Mouse (Mus musculus) cerebellum, postnatal 14 days (tissue): ENCODE results near the gene Camkmt.
A peak's percentile ranks its signal among the peaks of the same experiment; 100 is the strongest.

Source experiments
- DNase-seq, 2 experiments: peaks; one replicate each; pipeline ENCODE4 v3.0.0; 2021; ENCODE audit warnings: mixed read lengths in 2 of 2

Camkmt gene

DNA sequence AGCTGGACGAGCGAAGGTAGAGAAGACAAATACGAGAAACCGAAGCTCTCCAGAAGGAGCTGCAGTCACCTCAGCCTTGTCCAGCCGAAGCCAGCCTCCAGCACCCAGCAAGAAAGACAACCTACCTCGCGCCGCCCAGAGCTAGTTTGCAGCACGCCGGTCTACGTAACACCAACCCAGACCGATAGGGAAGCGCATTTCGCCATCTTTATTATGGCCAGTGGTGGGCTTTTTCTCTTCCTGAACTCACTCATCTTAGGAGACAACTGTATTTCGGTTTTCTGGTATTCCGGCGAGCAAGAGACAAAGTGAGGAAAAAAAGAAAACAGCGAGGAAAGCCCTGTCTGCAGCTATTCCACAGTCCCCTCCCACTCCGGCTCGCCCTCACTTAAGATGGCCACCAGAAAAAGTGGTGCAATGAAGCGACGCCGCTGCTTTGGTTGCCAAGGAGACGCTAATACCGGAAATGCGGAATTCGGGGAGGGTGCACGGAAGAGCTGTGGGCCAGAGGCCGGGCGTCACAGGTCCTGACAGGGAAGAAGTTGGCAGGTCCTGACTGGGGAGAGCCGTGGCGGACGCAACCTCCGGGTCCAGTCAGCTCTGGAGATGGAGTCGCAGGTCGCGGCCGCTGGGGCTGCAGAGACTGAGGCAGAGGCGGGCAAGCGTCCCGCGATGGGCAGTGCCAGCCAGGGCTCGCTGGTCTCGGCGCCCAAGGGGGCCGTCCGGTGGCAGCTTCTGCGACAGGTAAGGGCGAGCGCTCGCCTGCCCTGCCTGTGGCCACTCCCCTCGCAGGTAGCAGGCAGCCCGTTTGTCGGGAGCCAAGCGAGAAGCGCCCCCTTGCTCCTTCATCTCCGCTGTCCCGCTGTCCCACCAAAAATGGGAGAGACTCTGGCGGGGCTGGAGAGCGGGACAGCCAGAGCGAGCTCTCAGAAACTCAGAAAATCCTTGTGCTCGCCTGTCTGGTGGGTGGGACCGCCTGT, at the start of gene Camkmt, which contains the start of gene Prepl:
Camkmt (plus strand) TSS at position 433 of the 980 bp plus-strand sequence.
Prepl (minus strand) TSS at position 122 of the 980 bp plus-strand sequence.
- DNase-seq, result peak; percentile 97

DNA sequence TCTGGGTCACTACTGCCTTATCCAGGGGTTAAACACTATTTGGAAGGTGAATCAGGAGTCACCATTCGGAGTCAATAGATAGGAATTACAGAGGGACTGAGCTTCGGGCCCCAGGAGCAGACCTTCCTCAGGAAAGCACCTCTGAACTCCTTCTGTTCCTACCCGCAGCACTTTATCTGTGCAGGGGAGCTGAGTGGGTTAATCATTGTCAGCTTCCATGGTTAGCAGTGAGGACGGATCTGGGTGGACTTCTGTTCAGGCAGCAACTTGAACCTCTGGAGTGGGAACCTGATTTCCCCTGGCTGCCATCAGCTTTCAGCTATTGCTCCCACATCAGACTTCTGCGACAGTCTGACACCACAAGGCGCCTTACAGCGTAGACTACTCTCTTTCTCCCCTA, 49.4 kb upstream of the Camkmt start:
- DNase-seq, result no peak

DNA sequence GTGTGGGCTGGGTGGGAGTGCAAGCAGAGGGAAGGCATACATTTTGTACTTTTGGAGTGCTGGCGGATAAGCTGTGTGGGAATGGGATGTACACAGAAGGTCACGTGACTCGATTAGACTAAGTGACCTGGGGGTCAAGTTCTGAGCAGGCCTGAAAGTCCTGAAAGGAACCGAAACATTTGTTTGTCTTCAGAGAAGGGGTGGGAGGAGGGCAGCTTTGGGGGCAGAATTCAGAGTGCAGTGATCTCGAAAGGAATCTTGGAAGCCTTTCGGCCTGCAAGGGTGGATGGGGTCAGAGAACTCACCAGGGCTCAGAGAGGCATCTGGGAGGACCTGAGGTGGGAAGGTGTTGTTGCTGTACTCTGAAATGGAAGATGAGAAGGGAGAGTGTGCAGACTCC, 47.9 kb upstream of the Camkmt start:
- no peak for DNase-seq

DNA sequence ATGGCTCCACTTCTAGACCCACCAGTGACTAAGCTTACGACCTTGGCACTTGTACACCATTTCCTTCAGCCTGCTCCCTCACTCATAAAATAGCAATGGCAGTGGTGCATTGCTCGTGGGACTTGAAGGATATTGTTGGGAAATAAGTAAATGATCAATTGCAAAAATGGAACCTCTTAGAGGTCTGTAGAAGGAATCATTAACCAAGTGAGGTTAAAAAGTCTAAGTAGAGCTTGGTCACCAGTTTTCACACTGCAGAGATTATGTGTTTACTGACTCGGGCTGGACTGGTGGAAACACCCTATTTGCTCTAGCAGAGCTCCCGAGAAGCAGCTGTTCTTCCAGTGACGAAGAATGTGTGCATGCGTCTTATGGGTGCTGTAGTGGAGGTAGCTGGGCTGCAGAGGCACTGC, 46.9 kb upstream of the Camkmt start:
- no peak for DNase-seq

DNA sequence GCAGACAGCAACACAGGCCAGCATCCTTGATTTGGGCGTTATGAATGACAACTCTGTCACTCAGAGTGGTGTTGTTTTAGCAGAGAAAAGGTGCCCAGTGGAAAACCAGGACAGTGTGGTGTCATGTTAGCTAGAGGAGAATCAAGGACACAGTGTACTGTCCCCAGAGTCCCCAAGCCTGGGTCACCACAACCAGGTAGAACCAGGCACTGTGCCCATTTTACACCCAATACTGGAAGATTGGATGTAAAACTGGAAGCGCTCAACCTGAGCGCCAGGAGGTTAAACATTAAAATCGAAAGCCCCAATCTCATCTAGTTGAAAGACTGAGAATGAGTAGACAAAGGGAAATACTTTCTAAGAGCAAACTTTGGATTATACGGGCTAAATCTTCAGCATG, 45.9 kb upstream of the Camkmt start:
- DNase-seq, result no peak

DNA sequence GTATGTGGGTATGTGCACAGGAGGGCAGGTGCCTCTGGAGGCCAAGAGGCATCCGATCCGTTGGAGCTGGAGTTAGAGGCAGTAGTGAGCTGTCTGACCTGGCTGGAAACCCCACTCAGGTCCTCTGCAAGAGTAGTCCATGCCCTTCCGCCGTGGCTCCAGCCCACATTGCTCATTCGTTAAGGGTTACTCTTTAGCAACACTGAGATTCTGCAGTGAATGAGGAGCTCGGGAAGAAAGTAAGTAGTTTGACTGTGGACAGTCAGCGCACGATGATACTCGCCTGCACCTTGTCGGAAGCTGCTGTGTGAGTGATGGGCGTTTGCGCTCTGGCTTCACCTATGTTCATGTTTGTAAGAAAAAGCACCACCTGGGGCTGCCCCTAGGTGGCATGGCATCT, 45.2 kb upstream of the Camkmt start:
- DNase-seq, result no peak

DNA sequence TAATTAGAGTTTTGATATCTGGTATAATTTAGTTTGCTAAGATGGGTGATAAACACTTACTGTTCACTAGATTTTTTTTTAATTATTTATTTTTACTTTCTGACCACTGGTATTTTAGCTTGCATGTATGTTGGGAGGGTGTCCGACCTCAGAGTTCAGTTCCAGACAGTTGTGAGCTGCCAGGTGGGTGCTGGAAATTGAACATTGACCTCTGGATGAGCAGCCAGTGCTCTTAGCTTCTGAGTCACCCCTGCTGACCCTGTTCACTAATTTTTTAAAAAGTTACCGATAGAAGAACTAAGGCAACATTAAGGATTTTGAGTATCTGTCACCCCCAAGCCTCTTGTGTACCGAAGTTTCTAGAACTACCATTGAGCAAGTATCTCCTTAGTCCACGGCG, 42.0 kb upstream of the Camkmt start:
- DNase-seq, result no peak

DNA sequence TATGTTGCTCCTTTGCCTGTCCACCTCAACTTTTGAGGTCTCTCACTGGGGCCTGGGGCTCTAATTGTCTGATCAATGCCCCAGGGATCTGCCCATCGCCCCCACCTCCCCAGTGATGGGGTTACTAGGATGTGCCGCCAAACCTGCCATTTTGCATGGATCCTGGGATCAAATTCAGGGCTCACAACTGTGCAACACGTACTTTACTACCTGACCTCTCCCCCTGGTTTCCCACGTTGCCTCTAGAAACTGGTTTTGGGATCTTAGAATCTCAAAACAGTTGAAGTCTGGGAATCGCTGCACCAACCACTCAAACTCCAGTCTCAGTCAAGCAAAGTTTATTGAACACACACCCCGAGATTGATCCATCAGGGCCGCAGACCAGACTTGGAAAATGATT, 32.1 kb upstream of the Camkmt start:
- no peak for DNase-seq

DNA sequence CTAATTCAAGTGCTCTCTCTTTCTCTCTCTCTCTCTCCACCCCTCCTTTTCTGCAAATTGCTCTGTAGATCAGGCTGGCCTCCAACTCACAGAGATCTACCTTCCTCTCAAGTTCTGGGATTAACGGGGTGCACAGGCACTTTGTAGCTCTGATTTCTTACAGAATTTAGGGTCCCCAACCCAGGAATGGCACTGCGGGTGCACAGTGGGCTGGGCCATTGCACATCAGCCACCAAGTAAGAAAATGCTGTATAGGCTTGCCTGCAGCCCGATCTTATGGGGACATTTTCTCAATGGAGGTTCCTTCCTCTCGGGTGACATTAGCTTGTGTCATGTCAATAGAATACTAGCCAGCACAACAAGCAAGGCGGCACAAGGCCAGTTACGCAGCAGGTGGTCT, 31.2 kb upstream of the Camkmt start:
- no peak for DNase-seq

DNA sequence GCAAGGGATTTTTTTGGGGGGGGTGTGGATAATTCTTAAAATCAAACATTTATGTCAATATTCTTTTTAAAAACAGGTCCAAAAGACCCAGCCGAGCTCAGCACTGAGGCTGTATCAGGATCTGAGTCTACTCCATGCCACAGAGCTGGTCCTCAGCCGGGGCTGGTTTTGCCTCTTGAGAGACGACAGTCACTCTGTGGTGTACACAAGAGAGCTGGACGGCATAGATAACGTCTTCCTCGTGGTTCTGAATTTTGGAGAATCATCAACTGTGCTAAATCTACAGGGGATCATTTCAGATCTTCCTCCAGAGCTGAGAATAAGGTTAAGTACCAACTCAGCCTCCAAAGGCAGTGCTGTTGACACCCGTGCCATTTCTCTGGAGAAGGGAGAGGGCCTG, 26.8 kb upstream of the Camkmt start:
- no peak for DNase-seq

DNA sequence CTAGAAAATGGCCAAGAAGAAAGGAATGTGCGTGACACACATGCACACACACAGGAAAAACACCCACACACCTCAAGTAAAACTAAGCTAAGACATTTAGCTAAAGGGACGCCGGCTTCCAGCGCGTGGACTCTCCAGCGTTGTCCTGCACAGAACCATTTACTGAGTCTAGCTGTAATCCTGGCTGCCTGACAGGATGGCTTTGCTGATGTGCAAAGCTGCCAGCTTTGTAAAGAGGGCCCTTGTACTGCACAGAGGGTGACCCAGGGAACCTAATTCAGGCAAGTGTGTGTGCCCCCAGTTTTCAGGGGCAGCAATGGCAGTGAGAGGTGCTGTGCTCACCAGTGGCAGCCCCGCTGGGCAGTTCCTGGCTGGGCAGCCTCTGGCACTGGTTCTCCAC, 23.0 kb upstream of the Camkmt start:
- no peak for DNase-seq

DNA sequence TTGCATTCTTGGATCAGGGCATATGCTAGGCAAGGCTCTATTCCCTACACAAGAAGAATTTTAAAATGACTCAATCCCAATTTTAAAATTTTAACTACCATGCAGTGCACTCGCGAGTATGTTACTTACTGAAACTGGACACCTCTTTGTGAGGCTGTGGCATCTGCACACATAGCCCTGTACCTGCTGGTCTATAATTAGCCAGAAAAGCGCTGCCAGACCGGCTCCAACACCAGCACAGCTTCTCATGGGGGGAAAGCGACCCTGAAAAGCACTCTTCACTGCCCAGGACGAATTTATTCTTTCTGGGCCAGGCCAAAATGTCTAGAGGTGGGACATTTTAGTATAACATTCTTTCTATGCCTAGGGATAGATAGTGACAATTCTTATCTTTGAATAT, 19.7 kb upstream of the Camkmt start:
- no peak for DNase-seq

DNA sequence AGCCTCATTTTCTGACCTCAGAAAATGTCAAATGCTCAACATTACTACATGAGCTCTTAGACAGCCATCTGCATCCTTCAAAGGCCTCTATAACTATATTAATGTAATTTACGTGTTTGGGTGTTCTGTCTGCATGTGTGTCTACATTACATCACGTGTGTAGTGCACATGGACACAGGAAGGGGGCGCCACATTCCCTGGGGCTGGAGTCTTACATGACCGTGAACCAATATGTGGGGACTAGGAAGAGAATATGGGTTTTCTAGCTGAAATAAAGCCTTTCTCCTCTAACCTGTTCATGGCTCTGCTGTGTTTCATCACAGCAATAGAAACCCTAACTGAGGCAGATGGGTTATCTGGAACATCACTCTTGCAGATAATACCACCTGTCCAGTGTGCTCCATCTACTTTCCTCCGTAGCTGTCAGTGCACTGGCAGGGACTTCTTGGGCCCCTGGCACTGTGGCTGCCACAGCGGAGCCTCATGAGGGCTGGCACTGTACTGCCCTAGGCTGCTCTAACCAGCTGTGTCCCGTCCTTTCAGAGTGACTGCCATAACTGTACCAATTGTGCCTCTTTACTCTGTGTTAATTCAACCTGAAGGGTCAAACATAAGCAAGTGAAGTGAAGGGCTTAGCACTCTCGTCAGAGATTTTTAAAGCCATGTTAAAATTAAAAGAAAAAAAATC, 19.1 kb upstream of the Camkmt start:
- peak in 1 of 2 experiments; percentile 62 for DNase-seq

DNA sequence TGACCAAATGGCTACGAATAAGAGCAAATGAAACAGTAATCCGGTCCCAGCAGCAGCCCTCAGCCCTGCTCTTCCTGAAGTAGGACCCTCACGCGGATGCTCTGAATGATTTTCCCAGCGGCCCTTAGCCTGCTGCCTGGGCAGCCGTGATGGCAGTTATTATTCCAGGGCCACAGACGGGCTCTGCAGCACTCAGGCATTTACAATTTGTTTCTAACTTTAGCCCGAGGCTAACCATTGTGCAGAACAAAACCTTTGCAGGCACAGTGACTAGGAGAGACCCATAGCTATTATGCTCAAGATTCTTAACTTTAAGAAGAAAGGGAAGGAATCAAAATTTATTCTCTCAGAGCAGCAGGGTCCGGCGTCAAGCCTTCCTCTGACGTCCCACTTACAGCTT, 18.0 kb upstream of the Camkmt start:
- DNase-seq, result no peak

DNA sequence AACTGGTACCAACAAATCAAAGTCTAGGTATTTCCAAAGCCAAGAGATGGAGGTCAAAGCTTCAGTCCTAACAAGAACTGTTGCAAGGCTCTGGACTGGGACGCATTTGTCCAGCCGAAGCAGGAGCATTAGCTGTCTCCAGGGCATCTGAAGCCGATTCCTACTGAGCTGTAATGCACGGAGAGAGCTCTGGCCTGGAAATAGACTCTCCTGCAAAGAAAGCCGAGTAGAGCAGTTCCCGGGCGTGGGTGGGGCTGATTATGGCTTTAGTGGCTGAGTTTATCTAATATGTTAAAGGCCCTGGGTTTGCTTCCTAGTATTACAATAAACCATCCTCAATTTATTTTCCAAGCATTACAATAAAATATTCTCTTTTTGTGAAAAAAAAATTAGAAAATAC, 17.1 kb upstream of the Camkmt start:
- DNase-seq, result no peak

DNA sequence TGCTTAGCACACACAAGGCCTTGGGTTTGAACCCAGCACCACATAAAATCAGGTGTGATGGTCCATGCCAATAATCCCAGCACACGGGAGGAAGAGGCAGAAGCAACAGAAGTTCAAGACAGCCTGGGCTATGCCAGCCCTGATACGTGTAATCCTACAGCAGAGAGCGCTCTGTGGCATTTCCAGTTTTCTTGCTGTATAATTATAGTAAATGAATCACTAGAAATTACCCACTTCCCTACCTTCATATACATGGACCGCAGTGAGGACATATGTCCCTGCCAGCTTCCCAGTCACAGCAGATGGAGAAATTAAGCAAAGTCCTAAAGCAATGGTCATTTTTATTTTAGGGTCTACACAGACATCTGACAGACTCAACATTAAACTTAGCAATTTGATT, 16.3 kb upstream of the Camkmt start:
- no peak for DNase-seq

DNA sequence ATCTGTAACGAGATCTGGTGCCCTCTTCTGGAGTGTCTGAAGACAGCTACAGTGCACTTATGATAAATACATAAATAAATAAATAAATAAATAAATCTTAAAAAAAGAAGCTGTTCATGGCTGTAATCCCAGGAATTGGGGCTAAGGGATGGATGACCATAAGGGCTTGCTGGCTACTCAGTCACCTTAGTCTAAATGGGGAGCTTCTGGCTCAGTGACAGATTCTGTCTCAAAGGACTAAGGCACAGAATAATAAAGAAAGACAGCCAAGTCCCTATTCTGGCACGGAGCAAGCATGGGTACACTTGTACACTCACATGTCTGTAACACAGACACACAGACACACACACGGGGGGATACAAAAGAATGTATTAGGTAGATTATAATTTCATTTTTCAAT, 11.1 kb upstream of the Camkmt start:
- peak; percentile 53 to 56 for DNase-seq

DNA sequence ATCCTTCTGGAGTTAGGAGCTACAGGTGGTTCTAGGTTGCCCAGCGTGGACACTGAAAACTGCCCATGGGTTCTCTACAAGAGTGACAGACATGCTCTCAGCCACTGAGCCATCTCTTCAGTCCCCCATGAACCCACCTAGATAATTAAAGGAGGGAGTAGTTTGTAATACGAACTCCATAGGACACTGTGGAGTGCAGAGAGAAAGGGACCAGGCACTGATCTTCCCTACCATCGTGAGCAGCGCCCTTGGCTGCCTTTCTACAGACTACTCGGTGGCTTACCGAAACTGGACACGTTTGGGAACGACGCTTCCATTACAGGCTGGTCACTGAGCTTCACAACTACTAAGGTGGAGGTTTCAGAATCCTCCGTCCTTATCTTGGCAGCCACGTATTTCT, 9.6 kb upstream of the Camkmt start:
- no peak for DNase-seq

DNA sequence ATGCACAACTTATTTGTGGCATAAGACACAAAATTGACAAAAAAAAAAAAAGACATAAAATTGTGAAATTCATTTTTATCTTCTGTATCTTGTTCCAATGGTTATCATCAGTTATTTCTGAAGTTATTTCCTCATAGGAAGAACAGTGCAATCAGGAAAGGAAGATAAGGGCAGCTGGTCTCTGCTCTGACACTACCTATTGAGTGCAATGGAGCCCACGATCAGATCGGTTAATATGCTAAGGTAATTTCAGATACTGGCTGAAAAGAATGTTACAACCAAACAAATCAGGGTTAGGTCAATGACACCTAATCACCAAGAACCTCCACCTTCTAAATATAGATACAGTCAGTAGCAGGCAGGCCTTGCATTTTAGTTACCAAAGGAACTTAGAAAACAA, 5.0 kb upstream of the Camkmt start:
- no peak for DNase-seq

DNA sequence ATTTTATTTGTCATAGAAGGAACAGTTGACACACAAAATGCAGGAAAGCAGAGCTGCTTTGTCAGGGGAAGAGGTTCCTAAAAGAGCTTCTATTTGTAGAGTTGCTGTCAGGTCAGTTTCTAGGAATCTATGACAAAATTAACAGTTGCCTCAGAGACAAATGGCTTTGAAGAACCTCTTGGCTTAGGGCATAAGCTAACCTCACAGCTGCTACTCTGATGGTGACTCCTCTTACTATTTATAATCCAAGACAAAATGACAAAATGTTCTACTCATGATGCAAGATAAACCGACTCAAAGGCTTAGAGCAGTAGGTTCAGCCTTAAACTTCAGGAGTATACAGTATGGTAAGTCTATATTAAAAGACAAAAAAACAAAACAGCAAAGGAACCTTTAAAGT, 3.9 kb upstream of the Camkmt start:
- DNase-seq, result no peak

DNA sequence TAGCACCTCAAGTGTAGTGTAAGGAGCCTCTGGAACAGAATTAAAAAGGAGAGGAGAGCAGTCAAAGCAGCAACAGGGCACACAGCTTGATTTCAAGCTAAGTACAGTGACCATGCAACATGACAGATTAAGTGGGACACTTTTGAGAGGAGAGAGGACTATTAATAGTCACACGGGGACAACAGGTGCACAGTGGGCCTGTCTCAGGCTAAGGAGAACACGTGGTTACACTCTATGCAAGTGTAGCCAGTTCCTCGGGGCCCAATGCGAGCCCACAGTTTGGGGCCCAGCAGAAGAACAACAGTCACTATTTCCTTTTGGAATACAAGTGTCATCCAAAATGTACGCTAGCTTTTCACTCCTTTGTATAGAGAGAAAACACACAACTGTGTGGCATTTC, 2.8 kb upstream of the Camkmt start:
- DNase-seq, result peak; percentile 78 to 80

DNA sequence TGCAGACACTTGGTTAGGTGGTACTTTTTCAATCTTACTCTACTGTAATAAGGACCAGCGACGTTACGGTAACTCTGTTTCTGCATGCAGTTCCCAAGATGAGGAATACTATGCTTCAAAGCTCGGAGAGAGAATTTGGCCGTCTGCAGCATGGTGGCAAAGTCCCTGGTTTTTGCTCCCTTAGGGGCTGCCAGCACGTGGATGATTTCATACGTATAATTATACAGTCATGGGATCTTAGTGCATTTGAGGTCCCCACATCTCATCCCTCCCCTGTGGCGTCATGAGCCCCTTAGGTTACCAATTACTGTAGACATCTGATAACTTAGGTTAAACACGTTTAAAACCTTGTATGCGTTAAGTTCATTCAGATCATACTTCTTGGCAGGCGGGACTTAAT, 2.0 kb upstream of the Camkmt start:
- no peak for DNase-seq

DNA sequence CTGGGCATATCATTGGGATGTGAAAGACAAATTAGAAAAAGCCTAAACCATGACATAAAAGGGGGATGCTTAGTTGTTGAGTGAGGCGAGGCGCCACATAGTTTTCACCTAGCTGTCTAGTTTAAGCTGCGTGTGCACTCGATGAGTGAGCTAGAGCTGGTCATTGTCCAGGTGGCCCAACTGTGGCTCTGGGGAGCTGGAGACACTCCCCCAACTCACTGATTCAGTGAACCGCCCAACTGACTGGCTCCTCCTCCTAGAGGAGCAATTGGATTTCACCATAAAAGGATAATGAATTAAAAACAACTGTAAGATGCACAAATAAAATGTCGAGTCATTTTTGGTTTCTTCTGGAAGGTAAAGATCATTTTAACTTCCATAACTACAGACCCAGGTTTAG, 1.3 kb upstream of the Camkmt start:
- peak; percentile 35 to 38 for DNase-seq

DNA sequence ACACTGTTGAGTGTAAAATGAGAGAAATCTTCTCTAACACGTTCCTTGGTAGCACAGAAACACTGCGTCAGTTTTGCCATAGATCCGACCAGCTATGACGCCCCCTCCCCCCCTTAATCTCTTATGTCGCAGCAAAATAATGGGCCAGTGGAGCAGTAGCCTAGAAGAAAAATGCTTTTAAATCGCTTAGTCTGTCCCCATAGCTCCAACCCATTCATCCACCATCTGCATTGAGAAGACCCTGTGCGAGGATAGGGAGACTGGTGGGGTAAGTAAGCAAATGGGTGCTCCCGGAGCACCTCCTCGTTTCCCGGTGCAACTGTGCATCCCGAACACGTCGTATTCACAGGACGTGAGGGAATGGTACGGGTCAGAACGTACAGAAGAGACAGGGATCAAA, 731 bp upstream of the Camkmt start:
- no peak for DNase-seq
